Mouse (Mus musculus) spleen, adult 2 months (tissue): ENCODE data around the gene Hoxc5.

Source experiments
- CTCF ChIP-seq: fragments of 200-500 bp; IDR thresholded peaks from 2 replicates; pipeline ENCODE4 v1.5.1; 2011; ENCODE audit warnings: mild to moderate bottlenecking, inconsistent platforms; ENCODE audit not compliant: insufficient read depth, insufficient read length, insufficient replicate concordance; ENCODE audit errors: extremely low read depth
- POLR2A ChIP-seq: fragments of 200-500 bp; IDR thresholded peaks from 2 replicates; pipeline ENCODE4 v1.6.1; 2011; ENCODE audit warnings: low read depth, low read length, inconsistent platforms

DNA sequence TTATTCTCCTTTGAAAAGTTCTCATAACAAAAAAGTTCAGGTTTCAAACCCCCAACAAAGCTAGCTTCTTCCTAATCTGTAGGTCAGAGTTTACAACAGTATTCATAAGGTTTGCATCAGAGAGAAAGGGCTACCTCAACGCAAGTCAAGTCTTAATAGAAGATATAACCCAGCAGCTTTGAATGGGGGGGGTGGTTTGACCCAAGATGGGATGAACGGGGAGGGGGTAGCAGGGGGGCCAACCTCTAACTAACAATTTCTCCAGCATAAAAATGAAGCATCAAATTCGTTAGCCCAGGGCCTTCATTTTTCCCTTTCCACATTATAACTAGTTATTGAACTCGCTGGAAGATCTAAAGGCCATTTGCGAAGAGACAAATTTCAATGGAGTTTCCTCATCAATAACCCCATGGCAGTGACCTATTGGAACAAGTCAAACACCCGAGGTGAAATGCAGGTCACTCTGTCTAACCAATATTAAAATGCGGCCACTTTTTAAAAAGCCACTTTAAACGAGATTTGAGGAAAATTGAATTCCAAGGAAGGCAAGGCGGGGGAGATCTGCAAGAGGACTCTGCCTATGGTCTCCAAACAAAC, 61.8 kb downstream of the Hoxc5 start:
- TF ChIP-seq CTCF (no peak), POLR2A (no peak)
